Mouse (Mus musculus) monocyte, adult 5-6 weeks (primary cell): Measurements from ENCODE around the gene Bmp3. TPM values are rescaled to one million over a fixed set of nuclear protein-coding genes. Genes with fewer than 3 reads are reported as not detected.

Experiments used
- ATAC-seq: fragments of 153-309, 156-312 bp; replicated peaks from 2 replicates; pipeline ENCODE4 v1.8.0; 2017; ENCODE audit warnings: mild to moderate bottlenecking; ENCODE audit not compliant: low TSS enrichment, insufficient number of reproducible peaks, severe bottlenecking, poor library complexity, low FRiP score
- total RNA-seq: library from RNA; stranded (forward); fragments of 200-1000, 200-491, 200-594 nt; gene quantifications from 3 replicates; pipeline ENCODE4 v1.2.3, GENCODE M21; 2017

The Bmp3 gene
- total RNA-seq, 1 experiment from 2014 or later, result not detected

- ATAC-seq, result no peak
Observed at GRCm38 (mm10) chr5:98894281-98894680, 40.1 kb downstream of the Bmp3 start.

GRCm38 (mm10) chr5:98897946-98898345 lies 43.7 kb downstream of the Bmp3 start:
- no peak for ATAC-seq

- ATAC-seq, result no peak
Observed at GRCm38 (mm10) chr5:98900926-98901325, 46.7 kb downstream of the Bmp3 start.

DNA sequence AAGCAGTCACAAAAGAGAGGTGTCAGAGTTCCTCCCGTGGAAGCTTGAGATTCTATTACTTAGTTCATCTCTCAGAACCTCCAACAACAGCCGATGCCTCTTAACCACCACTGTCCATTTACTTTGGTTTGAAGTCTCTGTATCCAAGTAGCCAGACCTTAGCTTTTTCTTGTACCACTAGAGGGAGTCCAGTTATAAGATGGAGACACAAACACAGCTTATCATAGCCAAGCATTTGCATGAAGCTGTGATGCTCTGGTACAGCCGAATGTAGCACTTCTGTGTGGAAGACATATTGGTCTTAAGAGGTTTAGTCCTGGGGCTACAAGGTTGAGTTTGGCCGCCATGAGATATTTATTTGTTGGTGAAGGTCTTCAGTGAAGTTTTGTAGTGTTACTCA lies 48.1 kb downstream of the Bmp3 start:
- no peak for ATAC-seq

DNA sequence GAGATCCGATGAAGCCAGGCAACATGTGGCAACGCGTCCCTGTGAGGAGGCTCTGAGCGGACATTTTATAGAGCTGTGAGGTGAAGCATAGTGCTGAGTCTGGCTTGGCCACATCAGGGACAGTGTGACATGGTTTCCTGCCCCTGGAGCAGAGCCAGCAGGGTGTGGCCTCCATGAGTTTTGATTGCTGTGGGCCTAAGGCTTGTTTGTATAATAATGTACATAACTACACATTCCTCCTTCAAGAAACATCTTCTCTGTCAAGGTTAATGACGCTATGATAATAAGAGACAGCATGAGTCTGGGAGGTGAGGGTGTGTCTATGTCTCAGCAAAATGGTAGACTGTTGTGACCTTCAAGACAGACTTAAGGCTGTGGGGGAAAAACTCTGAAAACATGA lies 64.5 kb downstream of the Bmp3 start:
- ATAC-seq, result no peak

DNA sequence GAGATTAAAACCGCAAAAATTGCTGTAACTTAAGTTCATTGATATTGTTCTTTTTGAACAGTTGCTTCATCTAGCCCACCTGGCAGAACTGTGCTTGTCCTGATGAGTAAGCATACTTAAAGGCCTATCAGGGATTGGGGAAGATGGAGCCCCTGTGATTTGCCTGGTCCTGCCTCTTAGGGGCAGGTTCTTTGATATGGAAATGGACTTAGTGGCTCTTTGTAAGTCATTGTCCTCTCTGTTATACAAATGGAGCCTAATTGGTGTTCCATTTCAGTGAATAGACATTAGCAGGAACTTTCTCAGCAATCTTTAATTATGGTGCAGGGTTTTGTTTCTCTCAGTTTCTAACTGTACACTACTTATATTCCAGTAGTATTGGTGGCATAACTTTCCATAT lies 67.4 kb downstream of the Bmp3 start:
- no peak for ATAC-seq

GRCm38 (mm10) chr5:98922921-98923320 lies 68.7 kb downstream of the Bmp3 start:
- ATAC-seq, result no peak

Other genes with a start within 250 kb of the Bmp3 start
- not detected in 3 replicates for gene Prkg2, start 182.9 kb downstream of the Bmp3 start, total RNA-seq